Mouse (Mus musculus): ENCODE results near the gene Fam71a.
A peak's percentile ranks its signal among the peaks of the same experiment; 100 is the strongest.

- TF ChIP-seq CTCF (IDR thresholded peaks at IDR 0.05; ENCODE audit: low read depth): peak; percentile 19; the same call in 1 of the 2 replicates
- TF ChIP-seq EP300 (IDR thresholded peaks at IDR 0.05; ENCODE audit: low read depth): no peak
These were observed 41.2 kb upstream of the Fam71a start for GRCm38 (mm10) chr1:191205791-191206190.
